Mouse (Mus musculus): Measurements from ENCODE around the gene Fam120a.

The Fam120a gene

GRCm38 (mm10) chr13:48857246-48857932, 110.4 kb downstream of the Fam120a start:
- TF ChIP-seq GATA4 (IDR thresholded peaks at IDR 0.05; ENCODE audit: insufficient replicate concordance, low read length): no peak

- TF ChIP-seq GATA4 (IDR thresholded peaks at IDR 0.05; ENCODE audit: insufficient replicate concordance, low read length): no peak
Measured at GRCm38 (mm10) chr13:48853947-48854346, 113.9 kb downstream of the Fam120a start.

DNA sequence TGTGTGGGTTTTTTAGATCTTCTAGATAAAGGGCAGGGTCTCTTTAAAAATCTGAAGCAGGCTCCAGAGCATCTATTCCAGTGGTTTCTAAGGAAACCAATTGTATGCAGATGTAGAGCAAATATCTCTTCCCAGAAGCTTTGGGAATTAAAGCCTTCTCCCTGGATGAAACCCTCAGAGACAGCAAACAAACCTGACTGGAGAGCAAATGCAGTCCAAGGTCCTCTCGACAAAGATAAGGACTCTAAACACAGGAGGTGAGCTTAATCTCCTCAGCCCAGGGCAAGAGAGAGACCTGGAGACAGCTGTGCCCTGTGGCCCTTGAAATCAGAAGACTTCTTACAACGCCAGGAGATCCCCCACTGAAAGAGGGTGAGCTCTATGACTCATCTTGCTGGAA, 114.3 kb downstream of the Fam120a start:
- TF ChIP-seq GATA4 (IDR thresholded peaks at IDR 0.05; ENCODE audit: insufficient replicate concordance, low read length): peak; percentile 52; the same call in 1 of the 2 replicates

GRCm38 (mm10) chr13:48852859-48853258, 115.0 kb downstream of the Fam120a start:
- TF ChIP-seq GATA4 (IDR thresholded peaks at IDR 0.05; ENCODE audit: insufficient replicate concordance, low read length): no peak

DNA sequence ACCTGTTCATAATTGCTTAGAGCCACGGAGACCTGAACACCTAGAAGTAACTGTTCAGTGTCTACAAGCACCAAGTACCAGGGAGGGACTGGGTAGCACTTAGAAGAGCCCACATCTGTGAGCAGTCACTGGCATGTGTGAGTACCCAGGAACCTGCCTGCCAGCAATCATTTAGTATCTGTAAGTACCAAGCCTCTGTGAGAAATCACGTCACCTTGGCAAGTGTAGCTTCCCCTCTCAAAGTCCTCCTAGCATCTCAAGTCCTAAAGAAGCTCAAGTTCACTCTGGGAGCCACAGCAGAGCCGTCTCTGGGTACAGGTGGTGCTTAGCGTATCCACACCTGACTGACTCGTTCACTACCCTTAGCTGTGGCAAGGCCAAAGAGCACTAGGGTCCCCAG, 116.1 kb downstream of the Fam120a start:
- no peak for TF ChIP-seq GATA4 (IDR thresholded peaks at IDR 0.05; ENCODE audit: insufficient replicate concordance, low read length)

DNA sequence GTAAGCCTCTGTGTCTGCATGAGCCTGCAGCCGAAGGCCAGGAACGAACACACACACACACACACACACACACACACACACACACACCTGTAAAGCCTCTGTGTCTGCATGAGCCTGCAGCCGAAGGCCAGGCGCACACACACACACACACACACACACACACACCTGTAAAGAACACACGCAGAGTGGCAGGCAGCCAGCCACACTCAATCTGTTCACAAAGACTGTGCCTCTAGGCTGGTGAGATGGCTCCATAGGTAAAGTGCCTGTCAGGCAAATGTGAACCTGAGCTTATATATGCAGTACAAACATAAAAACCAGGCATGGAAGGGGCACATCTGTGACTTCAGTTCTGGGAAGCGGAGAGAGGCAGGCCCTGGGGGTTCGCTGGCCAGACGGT, 117.0 kb downstream of the Fam120a start:
- TF ChIP-seq GATA4 (IDR thresholded peaks at IDR 0.05; ENCODE audit: insufficient replicate concordance, low read length): no peak

- TF ChIP-seq GATA4 (IDR thresholded peaks at IDR 0.05; ENCODE audit: insufficient replicate concordance, low read length): no peak
Measured at GRCm38 (mm10) chr13:48850326-48850725, 117.5 kb downstream of the Fam120a start.

GRCm38 (mm10) chr13:48849155-48849554, 118.7 kb downstream of the Fam120a start:
- no peak for TF ChIP-seq GATA4 (IDR thresholded peaks at IDR 0.05; ENCODE audit: insufficient replicate concordance, low read length)

GRCm38 (mm10) chr13:48845308-48845707, 122.5 kb downstream of the Fam120a start:
- no peak for TF ChIP-seq GATA4 (IDR thresholded peaks at IDR 0.05; ENCODE audit: insufficient replicate concordance, low read length)

GRCm38 (mm10) chr13:48843530-48843929, 124.3 kb downstream of the Fam120a start:
- no peak for TF ChIP-seq GATA4 (IDR thresholded peaks at IDR 0.05; ENCODE audit: insufficient replicate concordance, low read length)

GRCm38 (mm10) chr13:48841905-48842592, 125.8 kb downstream of the Fam120a start:
- TF ChIP-seq GATA4 (IDR thresholded peaks at IDR 0.05; ENCODE audit: insufficient replicate concordance, low read length): no peak

- no peak for TF ChIP-seq GATA4 (IDR thresholded peaks at IDR 0.05; ENCODE audit: insufficient replicate concordance, low read length)
Measured at GRCm38 (mm10) chr13:48838284-48838683, 129.5 kb downstream of the Fam120a start.

DNA sequence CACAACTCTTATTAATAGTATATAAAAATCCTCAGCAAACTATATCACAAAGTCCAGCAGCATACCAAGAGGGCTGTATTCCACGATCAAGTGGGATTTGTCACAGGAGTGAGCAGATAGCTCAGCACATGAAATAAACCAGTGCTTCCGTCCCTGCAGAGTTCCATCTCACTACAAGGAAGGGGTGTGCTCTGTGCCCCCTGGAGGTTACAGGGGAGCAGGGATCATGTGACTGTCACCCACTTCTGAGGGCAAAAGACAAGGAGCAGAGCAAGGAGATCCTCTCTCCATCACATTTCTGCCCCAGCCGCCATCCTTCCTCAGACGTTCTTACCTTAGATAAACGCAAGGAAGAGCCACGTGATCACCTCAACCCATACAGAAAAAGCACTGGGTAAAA, 130.3 kb downstream of the Fam120a start:
- no peak for TF ChIP-seq GATA4 (IDR thresholded peaks at IDR 0.05; ENCODE audit: insufficient replicate concordance, low read length)

- TF ChIP-seq GATA4 (IDR thresholded peaks at IDR 0.05; ENCODE audit: insufficient replicate concordance, low read length): no peak
Measured at GRCm38 (mm10) chr13:48830528-48831250, 137.1 kb downstream of the Fam120a start.

DNA sequence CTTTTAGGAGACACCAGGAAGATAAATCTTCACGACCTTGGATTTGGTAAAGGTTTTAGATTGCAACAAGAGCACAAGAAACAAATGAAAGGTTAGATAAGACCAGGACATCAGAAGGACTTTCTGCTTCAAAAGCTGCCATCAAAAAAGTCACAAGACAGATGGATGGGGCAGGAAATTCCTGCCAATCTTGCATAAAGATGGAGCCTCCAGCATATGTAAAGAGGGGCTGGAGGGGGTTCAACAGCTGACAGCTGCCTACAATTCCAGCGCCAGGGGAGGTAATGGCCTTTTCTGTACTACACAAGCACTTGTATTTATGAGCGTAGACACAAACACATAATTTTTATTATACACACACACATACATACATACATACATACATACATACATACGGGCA, 138.0 kb downstream of the Fam120a start:
- no peak for TF ChIP-seq GATA4 (IDR thresholded peaks at IDR 0.05; ENCODE audit: insufficient replicate concordance, low read length)
